Mouse (Mus musculus): ENCODE data around the gene Ndc1.

DNA sequence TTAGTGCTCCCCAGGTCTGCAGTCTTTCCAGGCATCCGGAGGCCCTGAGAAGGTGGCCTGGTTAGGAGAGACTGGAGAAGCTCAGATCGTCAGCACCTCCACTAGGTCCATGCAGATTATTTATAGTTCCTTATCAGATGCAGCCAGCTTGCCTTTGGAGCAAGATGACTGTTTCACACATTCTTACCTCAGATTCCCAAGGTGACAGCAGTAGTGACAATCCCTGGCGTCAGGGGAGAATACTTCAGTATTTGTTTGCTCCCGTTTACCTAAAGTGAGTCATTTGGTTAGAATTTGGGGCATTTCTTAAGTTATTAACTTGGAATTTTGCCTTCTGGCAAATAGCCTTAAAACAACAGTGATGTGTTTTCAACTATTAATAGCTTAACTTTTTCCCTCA, 7.1 kb downstream of the Ndc1 start:
- TF ChIP-seq CTCF (IDR thresholded peaks at IDR 0.05; ENCODE audit: control insufficient read depth, insufficient read depth, low read length) (no peak), POLR2A (IDR thresholded peaks at IDR 0.05; ENCODE audit: borderline replicate concordance, control insufficient read depth, low read depth, low read length) (no peak)
